Mouse (Mus musculus) neural tube, embryonic 10.5 days (tissue): ENCODE measurements around the gene Gm10428.

Experiments used
- DNase-seq: peaks from one replicate; pipeline ENCODE4 v3.0.0-alpha.2; 2017; ENCODE audit warnings: low spot score; ENCODE audit errors: extremely low spot score

Gene Gm10428

GRCm38 (mm10) chr11:62776510-62776909 lies 23.6 kb downstream of the Gm10428 start:
- no peak for DNase-seq

GRCm38 (mm10) chr11:62788935-62789616 lies 36.2 kb downstream of the Gm10428 start, which contains the start of gene Zfp286:
Gene Zfp286, minus strand, starts transcription at chr11:62789462.
- DNase-seq = peak; percentile 93

GRCm38 (mm10) chr11:62789617-62789936 lies 36.7 kb downstream of the Gm10428 start:
- no peak for DNase-seq
